Mouse (Mus musculus): ENCODE data around the gene Rtp2. TPM values are rescaled to one million over a fixed set of nuclear protein-coding genes. Genes with fewer than 3 reads are reported as not detected.
A peak's percentile ranks its signal among the peaks of the same experiment; 100 is the strongest.

The Rtp2 gene
- polyA plus RNA-seq, 1 experiment from 2014 or later, result 0.52 TPM

DNA sequence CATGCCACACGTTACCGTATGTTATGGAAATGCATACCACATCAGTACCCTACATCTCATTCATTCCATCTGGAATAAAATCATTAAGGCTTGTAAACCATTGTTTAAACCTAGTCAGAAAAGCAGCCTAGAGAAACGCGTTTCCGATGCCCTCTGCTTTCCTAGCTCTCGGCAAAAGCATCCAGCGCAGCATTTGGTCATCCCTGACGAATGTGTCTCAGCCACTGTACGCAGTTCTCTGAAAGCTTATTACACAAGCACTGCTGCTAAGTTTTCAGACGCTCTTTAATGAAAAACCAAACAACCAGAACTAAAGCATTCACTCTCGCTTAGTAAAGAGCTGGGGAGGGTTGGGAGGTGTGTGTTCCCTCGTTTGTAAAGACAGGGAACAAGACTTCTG lies 47.1 kb downstream of the Rtp2 start:
- H3K9ac ChIP-seq, result no peak overlapping the region
- ATAC-seq (ENCODE audit: insufficient number of reproducible peaks, insufficient read depth, low FRiP score, low TSS enrichment), result no peak
- H3K4me2 ChIP-seq (replicated peaks), result 0 out of 2 replicates have a peak overlapping the region, but pooled peaks have one; percentile 8
- no peaks in the 10 kb centered on the region for H3K36me3 ChIP-seq
- H3K4me1 ChIP-seq, result no peaks in the 10 kb centered on the region; the same call in 1 of the 2 replicates
- 64% methylated on average over 12 of the region's 12 CpGs for WGBS
- peaks cover 7% of the 10 kb centered on the region for H3K27me3 ChIP-seq
- H3K4me3 ChIP-seq, result no peak overlapping the region
- no peaks in the 10 kb centered on the region for H3K9me3 ChIP-seq
- no peak overlapping the region for H3K27ac ChIP-seq

Other genes with a start within 250 kb of the Rtp2 start
- gene Sst, start 41.4 kb downstream of the Rtp2 start, polyA plus RNA-seq (2016; fragmentation: Nextera tagmentation; extraction: Ambion mirVana), result 9.4 and 9.7 TPM in 2 replicates
- gene Gm37419, start 56.1 kb upstream of the Rtp2 start, polyA plus RNA-seq (2016; fragmentation: Nextera tagmentation; extraction: Ambion mirVana), result not detected in 2 replicates
- 0.51 and 0.65 TPM in 2 replicates for gene Bcl6, start 56.5 kb upstream of the Rtp2 start, polyA plus RNA-seq (2016; fragmentation: Nextera tagmentation; extraction: Ambion mirVana)